Comparison of ENCODE assay signal across 9 mouse cellular contexts in the genomic region with DNA sequence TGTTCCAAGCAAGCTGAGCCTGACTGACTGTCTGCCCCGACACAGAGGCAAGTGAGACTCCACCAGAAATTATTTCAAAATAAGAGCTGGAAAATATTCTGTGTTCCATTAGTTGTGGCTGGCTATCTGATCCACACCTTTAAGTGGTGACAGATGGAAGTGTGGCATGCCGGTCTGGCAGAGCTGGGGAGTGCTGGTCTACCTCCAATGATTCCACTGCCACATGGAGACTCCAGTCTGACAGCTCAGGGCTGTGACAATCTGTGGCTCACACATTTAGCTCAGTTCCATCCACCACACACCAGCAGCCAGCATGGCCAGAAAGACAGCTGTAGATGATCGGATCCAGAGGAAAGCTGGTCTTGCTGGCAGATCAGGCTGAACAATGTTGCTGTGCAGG.
DNase-seq lines count a peak whose midpoint lies in the region; ATAC-seq and TF ChIP-seq lines count a peak whose summit lies in the region.
"Had no signal": no experiment of that assay in that cellular context is flagged by ENCODE, and none has a peak within 500 bp of the region (broad histone marks: within the 10 kb centered on the region; RNA-seq: fewer than 3 reads in every experiment).

No protein-coding gene starts in this region.

- H3K36me3 ChIP-seq in liver, postnatal 0 days (replicated peaks; ENCODE audit: insufficient read depth, low read length) = no peaks in the 10 kb centered on the region
- no peaks in the 10 kb centered on the region for H3K36me3 ChIP-seq in liver, embryonic 11.5 days (ENCODE audit: control insufficient read depth, insufficient read depth, low read length)
- H3K36me3 ChIP-seq in forebrain, embryonic 15.5 days = no peaks in the 10 kb centered on the region
- no peaks in the 10 kb centered on the region for H3K36me3 ChIP-seq in intestine, embryonic 15.5 days
- no peaks in the 10 kb centered on the region for H3K36me3 ChIP-seq in midbrain, embryonic 14.5 days (ENCODE audit: control insufficient read depth, insufficient read depth, low read length)

- H3K4me1 ChIP-seq in liver, postnatal 0 days (ENCODE audit: insufficient read depth) = peaks cover 8% of the 10 kb centered on the region; the same call in 1 of the 2 replicates
- no peaks in the 10 kb centered on the region for H3K4me1 ChIP-seq in liver, embryonic 11.5 days (replicated peaks; ENCODE audit: control insufficient read depth, insufficient read depth, low read length)
- H3K4me1 ChIP-seq in forebrain, embryonic 15.5 days = 0 out of 2 replicates have a peak, but pooled peaks cover 14% of the 10 kb centered on the region
- no peaks in the 10 kb centered on the region for H3K4me1 ChIP-seq in intestine, embryonic 15.5 days (replicated peaks)
- no peaks in the 10 kb centered on the region for H3K4me1 ChIP-seq in midbrain, embryonic 14.5 days (ENCODE audit: control insufficient read depth, insufficient read depth, low read length)

- H3K27ac ChIP-seq in liver, postnatal 0 days (ENCODE audit: low read depth) = peak overlapping the region; percentile 66
- H3K27ac ChIP-seq in liver, embryonic 11.5 days (ENCODE audit: low read depth, low read length) = no peak overlapping the region
- H3K27ac ChIP-seq in forebrain, embryonic 15.5 days (replicated peaks) = peak overlapping the region; percentile 79
- H3K27ac ChIP-seq in intestine, embryonic 15.5 days = no peak overlapping the region
- H3K27ac ChIP-seq in midbrain, embryonic 14.5 days (replicated peaks; ENCODE audit: low read depth, low read length) = no peak overlapping the region

- H3K4me3 ChIP-seq in liver, postnatal 0 days (ENCODE audit: low read depth, low read length) = no peak overlapping the region
- H3K4me3 ChIP-seq in liver, embryonic 11.5 days (ENCODE audit: low read depth, low read length) = no peak overlapping the region
- H3K4me3 ChIP-seq in forebrain, embryonic 15.5 days = no peak overlapping the region
- H3K4me3 ChIP-seq in intestine, embryonic 15.5 days (replicated peaks) = no peak overlapping the region
- no peak overlapping the region for H3K4me3 ChIP-seq in midbrain, embryonic 14.5 days (replicated peaks; ENCODE audit: low read depth, low read length)

- ATAC-seq in liver, postnatal 0 days = no peak
- ATAC-seq in liver, embryonic 11.5 days (replicated peaks; ENCODE audit: low FRiP score) = no peak
- peak; percentile 94 for ATAC-seq in forebrain, embryonic 15.5 days (replicated peaks)
- no peak for ATAC-seq in intestine, embryonic 15.5 days
- no peak for ATAC-seq in midbrain, embryonic 14.5 days (ENCODE audit: low FRiP score, low TSS enrichment)

- no peaks in the 10 kb centered on the region for H3K9me3 ChIP-seq in liver, postnatal 0 days (ENCODE audit: low read length)
- H3K9me3 ChIP-seq in liver, embryonic 11.5 days (ENCODE audit: control insufficient read depth, low read length) = no peaks in the 10 kb centered on the region
- no peaks in the 10 kb centered on the region for H3K9me3 ChIP-seq in forebrain, embryonic 15.5 days
- H3K9me3 ChIP-seq in intestine, embryonic 15.5 days = no peaks in the 10 kb centered on the region
- no peaks in the 10 kb centered on the region for H3K9me3 ChIP-seq in midbrain, embryonic 14.5 days (ENCODE audit: control insufficient read depth, low read length)

- peak overlapping the region; percentile 33 for H3K4me2 ChIP-seq in liver, postnatal 0 days (ENCODE audit: low read depth, low read length)
- H3K4me2 ChIP-seq in liver, embryonic 11.5 days = no peak overlapping the region
- H3K4me2 ChIP-seq in forebrain, embryonic 15.5 days (replicated peaks) = no peak overlapping the region
- no peak overlapping the region for H3K4me2 ChIP-seq in intestine, embryonic 15.5 days (replicated peaks)
- no peak overlapping the region for H3K4me2 ChIP-seq in midbrain, embryonic 14.5 days (ENCODE audit: low read length)

- H3K27me3 ChIP-seq in liver, postnatal 0 days (ENCODE audit: insufficient read depth, low read length) = no peaks in the 10 kb centered on the region
- H3K27me3 ChIP-seq in liver, embryonic 11.5 days (replicated peaks; ENCODE audit: control insufficient read depth, insufficient read depth, low read length) = no peaks in the 10 kb centered on the region
- H3K27me3 ChIP-seq in forebrain, embryonic 15.5 days = no peaks in the 10 kb centered on the region
- no peaks in the 10 kb centered on the region for H3K27me3 ChIP-seq in intestine, embryonic 15.5 days (replicated peaks)
- H3K27me3 ChIP-seq in midbrain, embryonic 14.5 days (ENCODE audit: control insufficient read depth, insufficient read depth, low read length) = no peaks in the 10 kb centered on the region

- TF ChIP-seq EP300 in liver, postnatal 0 days (IDR thresholded peaks at IDR 0.05; ENCODE audit: low read depth) = no peak

- no peak for DNase-seq in liver, postnatal 0 days
- no peak for DNase-seq in liver, embryonic 11.5 days (ENCODE audit: low spot score)
- peak; percentile 58 to 69 for DNase-seq in heart, postnatal 36 days
- DNase-seq in right cerebral cortex, postnatal 10 days (ENCODE audit: low spot score in 2 of 2) = peak; percentile 64 to 82
- no peak for DNase-seq in spleen, postnatal 36 days (ENCODE audit: low spot score in 2 of 2)
- no peak for DNase-seq in midbrain, embryonic 14.5 days
- DNase-seq: kidney, adult 9 months had no signal

- no peak overlapping the region for H3K9ac ChIP-seq in liver, postnatal 0 days (replicated peaks)
- no peak overlapping the region for H3K9ac ChIP-seq in liver, embryonic 11.5 days (ENCODE audit: low read depth, low read length)
- no peak overlapping the region for H3K9ac ChIP-seq in forebrain, embryonic 15.5 days (replicated peaks)
- no peak overlapping the region for H3K9ac ChIP-seq in intestine, embryonic 15.5 days
- no peak overlapping the region for H3K9ac ChIP-seq in midbrain, embryonic 14.5 days (replicated peaks; ENCODE audit: low read length)

- no peak for TF ChIP-seq CTCF in liver, postnatal 0 days (IDR thresholded peaks at IDR 0.05; ENCODE audit: low read depth)

- 63% methylated on average over 3 of the region's 3 CpGs for WGBS in liver, postnatal 0 days (ENCODE audit: insufficient replicate concordance)
- WGBS in liver, embryonic 11.5 days = 65% methylated on average over 3 of the region's 3 CpGs
- 61% methylated on average over 3 of the region's 3 CpGs for WGBS in forebrain, embryonic 15.5 days
- WGBS in intestine, embryonic 15.5 days = 81% methylated on average over 3 of the region's 3 CpGs
- 85% methylated on average over 3 of the region's 3 CpGs for WGBS in midbrain, embryonic 14.5 days

- intact Hi-C loops in heart, postnatal 36 days (cut with DNase I) = no loop called here

Comparison
In these comparisons a context has a peak if more than half of its experiments do, and no peak if none do; other contexts are left out.
1. H3K27ac ChIP-seq: peak in liver, postnatal 0 days (single experiment) and forebrain, embryonic 15.5 days (single experiment); none in liver, embryonic 11.5 days (single experiment), intestine, embryonic 15.5 days (single experiment) and midbrain, embryonic 14.5 days (single experiment).
2. DNase-seq: peak in heart, postnatal 36 days (2 of 2) and right cerebral cortex, postnatal 10 days (2 of 2); none in liver, postnatal 0 days (single experiment), liver, embryonic 11.5 days (single experiment), spleen, postnatal 36 days (0 of 2) and midbrain, embryonic 14.5 days (single experiment).